Mouse (Mus musculus): ENCODE results near the gene Fam3b. TPM values are rescaled to one million over a fixed set of nuclear protein-coding genes. Genes with fewer than 3 reads are reported as not detected.

Gene Fam3b
- total RNA-seq, 2 experiments from 2014 or later = not detected

DNA sequence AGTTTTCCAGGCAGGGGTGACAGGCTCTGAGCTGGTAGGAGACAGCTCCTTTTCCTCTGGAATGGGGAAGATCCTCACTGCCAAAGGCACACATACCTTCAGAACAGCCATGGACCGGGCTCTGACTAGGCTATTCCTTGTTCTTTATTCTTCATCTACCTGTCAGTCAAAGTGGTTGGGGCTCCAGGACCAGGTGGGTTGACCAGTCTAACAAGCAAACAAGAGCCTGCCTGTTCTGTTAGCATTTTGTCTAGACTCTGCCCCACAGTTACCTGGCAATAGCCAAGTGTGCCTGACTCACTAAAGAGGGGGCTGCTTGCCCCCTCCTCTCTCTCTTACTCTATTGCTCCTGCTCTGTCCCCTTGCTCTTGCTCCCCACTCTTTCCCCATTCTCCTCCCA, 22.2 kb downstream of the Fam3b start:
- no peak for DNase-seq

DNA sequence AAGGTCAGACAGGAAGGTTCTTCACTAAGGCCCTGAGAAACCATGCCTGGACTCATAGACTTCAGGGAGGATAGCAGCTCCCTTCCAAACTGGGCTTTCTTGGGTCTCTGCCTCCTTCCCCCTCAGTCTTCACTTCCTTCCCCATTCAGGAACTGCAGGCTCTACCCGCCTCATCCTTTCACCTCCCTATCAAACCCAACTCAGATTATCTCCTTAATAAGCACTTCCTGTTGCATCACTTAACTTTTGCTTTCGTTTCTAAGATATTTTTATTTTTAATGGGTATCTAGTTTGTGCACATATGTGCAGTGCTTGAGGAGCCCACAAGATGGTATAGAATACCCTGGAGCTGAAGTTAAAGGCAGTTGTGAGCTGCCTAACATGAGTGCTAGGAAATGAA, 36.0 kb downstream of the Fam3b start:
- DNase-seq = no peak

DNA sequence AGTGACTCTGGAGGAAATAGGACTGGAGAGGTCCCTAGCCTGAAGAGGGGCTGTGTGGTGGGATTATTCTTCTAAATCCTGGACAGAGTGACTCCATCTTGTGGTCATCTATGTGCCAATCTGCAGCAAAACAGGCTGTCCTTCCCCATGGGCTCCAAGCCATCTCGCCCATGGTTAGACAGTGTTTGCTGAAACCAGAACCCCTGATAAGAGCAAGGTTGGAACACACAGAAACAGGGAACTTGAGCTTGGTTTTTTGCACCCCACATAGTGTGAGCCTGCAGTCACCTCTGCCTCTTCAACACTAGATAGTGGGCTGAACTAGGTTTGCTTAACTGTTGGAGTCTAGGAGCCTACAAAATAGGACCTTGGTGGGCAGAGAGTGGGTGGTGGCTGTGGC, 38.1 kb downstream of the Fam3b start:
- no peak for DNase-seq

DNA sequence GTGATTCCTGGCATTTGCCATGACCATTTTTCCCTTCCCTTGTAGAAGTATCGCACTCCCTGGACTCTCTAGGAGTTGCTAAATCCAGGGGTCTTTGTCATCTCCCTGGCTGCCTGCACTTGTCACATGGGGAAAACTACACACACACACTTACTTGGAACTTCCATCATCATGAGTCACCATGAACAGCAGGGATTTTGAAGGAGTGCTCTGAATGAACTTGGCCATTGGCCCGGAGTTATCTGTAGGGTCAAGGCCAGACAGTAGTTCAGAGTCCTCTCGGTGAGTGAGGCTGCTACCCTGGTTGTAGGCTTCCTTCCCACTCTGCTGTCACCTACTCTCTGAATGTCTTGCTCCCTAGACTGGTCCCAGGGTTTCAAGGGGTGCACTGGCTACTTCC, 39.0 kb downstream of the Fam3b start:
- peak; percentile 26 for DNase-seq

DNA sequence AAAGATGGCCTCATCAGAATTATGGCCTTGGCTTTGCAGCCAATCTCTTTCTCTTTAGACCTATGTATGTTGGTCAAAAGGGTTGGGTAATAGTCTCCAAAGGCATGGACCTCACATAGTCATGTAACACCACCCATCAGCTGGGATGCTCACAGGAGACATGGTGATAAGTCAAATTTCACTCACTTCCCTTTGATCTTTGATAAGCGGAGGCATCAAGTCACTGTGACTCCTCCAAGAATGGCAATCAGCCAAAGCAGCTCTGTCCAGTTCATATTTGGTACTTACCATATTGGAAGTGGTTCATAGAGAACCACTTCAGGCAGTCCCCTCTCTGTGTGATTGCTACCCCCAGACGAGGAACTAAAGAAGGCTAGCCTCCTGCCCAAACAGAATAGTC, 39.9 kb downstream of the Fam3b start:
- DNase-seq = no peak

DNA sequence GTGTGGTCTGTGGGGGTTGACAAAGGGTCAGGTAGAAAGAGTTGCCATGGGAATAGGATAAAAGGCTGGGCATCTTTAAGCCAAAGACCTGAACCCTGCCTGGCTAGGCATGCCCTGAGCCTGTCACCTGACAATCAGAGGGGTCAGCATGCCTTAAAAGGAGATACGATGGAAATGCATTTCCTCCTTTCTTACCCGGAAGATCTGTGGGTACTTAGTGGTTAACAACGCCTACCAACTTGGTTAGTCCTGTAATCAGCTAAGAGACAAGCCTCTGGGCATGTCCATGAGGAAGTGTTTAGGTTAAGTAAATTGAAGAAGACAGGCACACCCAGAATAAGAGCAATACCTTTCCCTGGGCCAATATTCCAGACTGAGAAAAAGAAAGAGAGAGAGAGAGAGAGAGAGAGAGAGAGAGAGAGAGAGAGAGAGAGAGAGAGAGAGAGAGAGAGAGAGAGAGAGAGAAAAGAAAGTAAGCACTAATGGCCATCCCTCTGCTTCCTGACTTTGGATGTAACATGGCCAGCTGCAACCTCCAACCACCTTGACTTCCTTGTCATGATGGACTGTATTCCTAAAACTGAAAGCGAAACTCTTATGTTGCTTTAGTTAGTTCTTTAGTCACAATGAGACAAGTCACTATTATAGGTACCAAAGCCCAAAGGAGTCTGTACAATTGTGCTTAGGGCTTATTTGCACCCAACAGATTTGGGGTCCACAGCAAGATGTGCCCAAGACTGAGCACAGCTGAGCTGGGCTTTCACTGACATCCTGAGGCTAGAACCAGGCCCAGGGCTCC, 46.4 kb downstream of the Fam3b start:
- no peak for DNase-seq

DNA sequence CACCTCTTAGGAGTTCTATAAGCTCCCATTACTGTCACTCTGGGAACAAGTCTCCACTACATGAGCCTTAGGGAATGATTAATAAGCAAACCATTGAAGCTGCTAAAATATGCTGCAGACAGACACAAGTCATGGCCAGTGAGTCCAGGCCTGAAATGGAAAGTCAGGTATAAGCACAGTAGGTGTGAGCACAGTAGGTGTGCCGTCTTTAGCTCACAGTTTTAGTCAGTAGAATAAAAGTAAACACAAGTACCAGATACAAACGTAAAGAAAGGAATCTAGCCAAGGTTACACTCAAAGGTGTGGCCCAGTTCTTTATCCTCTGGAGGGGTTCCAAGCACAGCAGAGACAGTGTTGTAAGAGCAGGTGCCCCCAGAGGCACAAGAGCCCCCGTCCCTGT, 47.1 kb downstream of the Fam3b start:
- DNase-seq = no peak

DNA sequence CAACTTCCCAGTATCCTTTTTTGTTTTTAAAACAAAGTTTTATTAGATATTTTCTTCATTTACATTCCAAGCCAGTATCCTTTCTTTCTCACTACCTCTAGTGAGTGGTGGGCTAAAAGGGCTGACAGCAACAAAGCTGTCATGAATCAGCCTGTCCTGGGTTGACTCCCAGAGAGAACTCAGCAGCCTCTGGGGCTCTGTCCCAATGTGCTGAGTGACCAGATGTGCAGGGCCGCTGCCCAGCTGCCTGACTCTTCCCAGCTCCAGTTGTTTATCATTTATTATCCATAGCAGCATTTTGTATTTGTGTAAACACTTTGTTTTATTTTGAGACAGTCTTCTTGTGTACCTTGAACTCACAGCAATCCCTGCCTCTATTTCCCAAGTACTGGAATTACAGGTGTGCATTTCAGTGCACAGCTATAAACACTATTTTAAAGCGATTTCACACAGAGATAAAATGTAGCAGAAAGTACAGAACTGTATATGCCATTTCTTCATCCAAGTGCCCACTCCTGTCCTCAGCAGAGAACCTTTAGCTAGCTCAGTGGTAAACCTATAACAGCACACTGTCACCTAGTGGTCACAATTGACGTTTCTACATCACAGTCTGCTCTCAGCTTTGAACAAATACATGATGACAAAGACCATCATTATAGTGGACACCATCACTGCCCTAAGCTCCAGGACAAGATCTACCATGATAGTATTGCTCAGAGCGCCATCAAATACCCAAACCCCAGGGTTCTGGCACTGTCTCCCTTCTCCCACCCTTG, 48.2 kb downstream of the Fam3b start:
- DNase-seq = no peak

DNA sequence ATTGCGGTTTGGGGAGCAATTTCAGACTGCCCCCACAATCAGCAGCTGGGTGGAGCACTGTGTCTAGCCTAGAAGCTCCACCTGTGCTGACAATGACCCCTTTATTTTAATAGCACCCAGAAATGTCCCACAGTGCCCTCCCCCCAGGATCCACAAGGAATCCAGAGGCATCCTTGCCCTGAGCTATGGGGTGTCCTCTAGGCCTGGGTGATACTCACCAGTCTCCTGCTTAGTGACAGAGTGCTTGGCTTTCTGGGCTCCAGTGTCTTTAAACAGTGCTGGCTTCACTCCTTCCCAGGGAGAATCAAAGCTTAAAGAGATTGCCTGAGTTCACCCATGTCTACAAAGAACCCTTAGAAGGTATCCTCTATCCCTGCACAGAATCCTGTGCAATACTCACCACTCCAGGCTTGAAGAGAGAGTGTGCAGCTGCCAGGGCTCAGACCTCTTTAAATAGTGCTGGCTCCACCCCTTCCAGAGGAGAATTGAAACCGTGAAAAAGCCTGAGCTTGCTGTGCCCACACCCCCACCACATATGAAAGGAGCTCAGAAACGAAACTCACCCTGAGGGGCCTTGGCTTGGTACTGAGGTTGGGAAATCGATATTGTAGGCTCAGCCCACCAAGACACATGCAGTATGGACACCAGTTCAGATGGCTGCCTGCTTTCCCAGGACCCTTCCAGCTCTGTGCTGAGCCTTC, 52.0 kb downstream of the Fam3b start, which contains the start of gene Mx1:
Gene Mx1, minus strand, starts transcription at position 427 of the 701 bp plus-strand sequence.
- DNase-seq = no peak

DNA sequence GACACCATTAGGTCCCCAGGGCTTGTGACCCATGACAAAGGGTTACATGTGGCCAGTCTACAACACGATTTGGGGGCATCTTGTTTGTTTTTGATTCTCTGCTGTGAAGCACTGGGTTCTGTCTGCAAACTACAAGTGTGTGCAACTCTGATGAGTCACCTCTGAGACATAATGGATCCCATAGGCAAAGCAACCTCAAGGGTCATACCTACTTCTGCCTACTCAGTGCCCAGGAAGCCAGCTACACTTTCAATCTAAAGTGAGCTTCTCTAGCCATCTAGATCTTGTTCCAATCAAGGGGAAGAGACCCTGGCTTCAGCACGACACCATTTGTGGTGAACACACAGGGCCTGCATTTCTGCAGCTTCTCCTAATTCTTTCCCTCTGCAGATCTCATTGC, 53.3 kb downstream of the Fam3b start:
- no peak for DNase-seq

DNA sequence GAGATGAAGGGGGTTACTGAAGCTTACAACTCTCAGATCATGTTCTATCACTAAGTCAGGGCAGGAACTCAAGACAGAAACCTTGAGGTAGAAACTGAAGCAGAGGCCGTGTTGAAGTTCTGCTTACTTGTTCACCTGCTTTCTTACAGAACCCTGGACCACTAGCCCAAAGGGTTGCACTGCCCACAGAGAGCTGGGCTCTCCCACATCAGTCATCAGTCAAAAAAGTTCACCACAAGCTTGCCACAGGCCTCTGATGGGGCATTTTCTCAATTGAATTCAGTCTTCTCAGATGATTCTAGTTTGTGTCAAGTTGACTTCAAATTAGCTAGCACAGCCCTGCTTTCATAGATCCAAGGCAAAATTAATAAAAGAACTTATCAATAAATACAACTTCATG, 54.8 kb downstream of the Fam3b start:
- DNase-seq = no peak

DNA sequence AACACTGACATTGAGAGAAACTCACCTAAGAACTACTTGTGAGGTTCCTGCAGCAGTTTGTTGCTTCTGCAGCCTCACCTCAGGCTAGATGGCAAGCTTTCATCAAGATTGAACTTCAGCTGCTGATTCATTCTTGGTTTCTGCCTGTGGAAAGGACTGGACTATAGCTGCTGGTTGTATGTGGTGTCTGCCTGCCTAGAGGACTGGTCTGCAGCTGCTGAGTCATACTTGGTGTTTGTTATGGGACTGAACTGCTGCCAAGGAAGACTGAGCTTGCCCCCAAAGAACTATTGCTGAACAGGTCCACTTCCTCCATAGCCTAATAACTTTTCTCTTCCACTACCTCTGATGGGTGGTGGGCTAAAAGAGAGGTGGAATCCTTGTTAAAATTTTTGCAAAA, 67.2 kb downstream of the Fam3b start:
- DNase-seq = no peak

DNA sequence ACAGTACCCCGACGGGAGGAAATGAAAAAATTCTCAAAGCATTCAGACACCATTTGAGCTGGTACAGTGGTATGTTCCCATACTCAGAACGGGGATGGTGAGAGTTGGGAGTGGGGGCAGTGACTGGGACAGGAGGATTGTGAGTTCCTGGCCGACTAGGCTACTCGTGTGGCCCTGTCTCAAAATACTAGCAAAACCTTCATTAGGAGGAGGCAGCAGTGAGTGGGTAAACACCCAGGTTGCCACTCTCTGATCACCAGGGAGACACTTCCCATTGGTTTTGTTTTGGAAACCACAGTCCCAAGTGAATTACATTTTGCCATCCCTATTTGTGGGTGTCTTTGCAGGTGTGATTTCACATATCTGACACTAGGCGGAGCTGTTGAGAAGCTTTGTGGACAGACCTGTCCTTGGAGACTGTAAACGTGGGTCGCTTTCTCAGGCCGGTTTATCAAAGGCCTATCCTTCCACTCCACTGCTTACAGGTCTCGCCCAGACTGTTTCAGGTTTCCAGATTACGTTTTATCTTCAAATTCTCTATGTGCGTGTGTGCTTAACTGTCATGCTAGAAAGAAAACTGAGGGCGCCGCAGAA, 70.8 kb downstream of the Fam3b start:
- DNase-seq = no peak

DNA sequence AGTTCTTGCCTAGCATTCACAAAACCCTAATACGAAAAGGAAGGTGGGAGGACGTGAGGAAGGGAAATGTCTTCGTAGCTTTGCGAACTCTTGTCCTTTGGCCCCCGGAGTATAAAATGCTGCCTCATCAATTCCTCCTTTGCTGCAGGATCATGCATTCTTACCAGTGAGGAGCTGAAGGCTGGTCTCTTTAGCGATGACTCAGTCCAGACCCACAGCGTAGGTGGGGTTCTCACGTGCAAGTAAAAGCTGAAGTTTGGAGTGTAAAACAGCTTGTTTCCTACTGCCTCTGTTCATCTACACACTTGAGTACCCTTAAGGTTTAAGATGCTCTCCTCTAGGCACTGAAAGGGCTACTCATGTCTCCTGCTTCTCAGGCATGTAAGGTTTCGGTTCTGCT, 72.6 kb downstream of the Fam3b start:
- no peak for DNase-seq

DNA sequence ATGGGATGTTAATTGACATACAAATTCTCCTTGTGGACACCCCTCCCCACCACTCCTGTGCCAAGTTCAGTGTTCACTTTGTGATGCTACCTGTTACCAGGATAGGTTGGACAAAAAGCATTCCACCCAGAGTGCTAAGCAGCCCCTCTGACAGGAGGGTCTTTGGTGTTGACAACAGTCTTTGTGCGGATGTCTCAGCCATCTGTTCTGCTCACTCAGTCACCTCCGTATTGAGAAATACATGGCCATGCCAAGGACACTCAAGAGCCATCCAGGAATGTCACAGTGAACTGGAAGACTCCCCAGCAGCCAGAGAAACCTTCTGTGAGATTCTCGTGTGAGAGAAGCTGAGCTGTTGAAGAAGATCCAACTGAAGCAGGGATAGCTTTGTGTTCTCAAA, 76.4 kb downstream of the Fam3b start:
- DNase-seq = no peak

DNA sequence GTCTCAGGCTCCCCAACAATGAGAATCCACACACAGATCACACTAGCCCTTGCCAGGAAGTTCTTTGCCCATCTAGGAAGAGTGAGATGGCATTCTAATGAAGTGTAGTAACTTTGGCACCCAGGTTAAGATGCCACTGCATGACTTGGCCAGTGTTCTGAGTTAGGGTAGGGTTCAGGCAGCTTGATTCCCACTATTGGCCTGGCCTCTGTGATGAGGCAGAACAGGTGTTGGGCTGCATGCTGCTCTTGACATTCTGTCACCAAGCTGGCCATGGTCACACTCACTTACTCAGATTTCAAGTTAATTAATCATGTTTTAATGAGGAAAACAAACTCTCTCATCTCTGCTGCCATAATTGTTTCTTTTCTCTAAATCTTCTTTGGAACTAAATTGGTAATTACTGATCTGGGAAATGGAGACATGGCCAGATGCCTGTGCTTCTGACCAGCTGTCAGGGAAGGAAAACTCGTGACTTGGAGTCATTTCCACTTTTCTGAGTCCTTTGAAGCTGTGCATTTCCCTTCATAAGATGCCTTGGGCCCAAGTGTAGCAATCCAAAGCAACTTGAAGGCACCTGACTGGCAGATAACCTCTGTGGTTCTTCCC, 77.1 kb downstream of the Fam3b start:
- peak; percentile 19 for DNase-seq

DNA sequence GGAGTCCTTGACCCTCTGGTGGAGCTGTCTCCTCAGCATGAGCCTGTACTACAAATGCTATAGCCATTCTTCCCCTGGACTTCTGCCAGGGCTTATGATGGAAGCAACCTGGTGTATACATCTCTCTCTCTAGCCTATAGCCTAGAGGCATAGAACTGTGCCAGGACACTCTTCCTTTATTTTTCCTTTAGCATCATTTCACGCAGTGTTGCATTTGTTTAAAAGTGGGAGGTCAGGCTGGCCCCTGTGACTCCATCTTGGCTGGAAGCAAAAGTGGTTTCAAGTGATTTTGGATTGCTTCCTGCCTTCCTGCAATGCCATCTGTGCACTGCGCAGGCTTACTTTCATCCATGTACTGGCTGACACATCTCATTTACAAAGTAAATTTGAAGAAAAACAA, 80.4 kb downstream of the Fam3b start:
- no peak for DNase-seq

DNA sequence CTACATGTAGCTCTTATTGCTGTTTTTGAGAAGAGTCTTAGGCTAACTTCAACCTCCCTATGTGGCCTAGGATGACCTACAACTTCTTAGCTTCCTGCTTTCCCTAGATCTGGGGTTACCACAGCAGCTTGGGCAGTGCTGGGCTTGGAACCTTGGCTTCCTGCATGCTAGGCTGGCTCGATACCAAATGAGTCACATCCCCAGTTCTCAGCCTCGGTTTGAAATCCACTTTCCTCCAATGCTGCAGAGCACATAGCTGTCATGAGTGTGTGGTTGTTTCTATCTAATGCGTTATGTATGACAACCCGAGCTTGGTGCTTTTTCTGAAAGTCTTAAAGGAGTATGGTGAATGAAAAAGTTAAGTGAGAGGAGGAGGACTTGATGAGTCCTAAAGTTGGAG, 83.3 kb downstream of the Fam3b start:
- DNase-seq = peak; percentile 32

DNA sequence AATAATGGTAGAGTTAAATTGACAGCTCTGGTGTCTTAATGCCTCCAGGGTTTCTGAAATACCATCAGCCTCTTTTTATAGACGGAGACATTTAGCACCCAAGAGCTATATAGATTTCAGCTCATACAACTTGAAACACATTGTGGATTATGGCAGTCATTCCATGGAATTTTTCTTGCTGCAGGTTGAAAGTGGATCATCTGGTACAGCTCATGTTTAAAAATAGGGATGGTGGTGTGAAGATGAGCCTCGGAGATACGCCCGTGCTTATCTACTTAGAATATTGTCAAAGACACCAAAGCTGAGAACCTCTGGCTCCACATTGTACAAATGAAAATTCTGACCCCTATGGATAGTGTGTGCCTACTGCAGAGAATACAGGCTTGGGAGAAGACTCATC, 84.5 kb downstream of the Fam3b start:
- no peak for DNase-seq

DNA sequence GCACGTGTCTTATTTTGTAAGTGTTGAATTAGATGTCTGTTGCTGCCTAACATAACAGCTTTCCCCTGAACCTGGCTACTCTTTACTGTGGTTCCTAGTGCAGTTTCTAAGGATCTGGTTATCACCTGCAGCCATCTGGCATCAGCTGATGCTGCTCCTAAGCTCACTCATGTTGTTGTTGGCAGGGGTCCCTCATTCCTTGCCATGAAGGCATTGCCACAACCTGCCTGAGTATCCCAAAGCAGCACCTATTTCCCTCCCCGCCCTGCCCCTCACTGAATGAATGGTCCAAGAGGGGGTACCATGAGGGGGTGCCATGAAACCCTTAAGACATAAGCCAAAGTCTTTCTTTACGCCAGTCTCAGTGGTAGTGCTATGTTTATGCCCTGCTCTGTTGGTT, 86.6 kb downstream of the Fam3b start:
- DNase-seq = no peak

DNA sequence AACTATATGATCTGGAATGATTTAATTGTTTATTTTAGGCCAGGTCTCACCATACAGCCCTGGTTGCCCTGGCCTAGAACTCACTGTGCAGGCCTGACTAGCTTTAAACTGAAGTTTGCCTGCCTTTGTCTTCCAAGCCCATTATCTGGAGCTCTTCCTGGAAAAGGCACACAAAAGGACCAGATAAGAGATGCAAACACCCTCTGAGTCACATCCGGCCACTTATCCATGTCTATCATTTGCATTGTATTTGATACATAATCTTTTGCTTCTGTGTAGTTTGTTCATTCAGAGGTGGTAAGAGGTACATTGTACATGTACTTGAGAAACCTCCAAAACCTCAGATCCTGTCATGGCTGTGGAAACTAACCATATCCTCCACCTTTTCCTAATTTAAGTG, 91.0 kb downstream of the Fam3b start:
- no peak for DNase-seq

DNA sequence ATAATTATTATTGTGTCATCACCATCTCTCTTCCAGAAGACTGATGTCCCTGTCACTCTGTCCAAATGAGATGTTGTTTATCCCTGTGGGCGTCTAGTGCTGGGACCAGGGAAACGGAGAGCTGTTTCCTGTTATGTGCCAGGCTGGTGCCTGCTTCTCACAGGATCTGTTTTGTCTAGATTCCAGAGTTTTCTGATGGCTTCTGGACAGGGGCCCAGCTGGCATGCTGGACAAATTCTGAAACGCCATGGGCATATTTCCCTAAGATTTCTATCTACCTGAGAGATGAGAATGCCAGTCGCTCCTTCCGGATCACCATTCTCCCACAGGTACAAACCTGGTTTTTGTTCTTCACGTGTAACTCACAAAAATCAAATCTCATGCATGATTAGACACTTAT, 92.9 kb downstream of the Fam3b start:
- DNase-seq = no peak

Measured in gastrocnemius, postnatal 10 days (tissue).